ENCODE assay signal across 9 mouse cellular contexts in genomic region chr8:104601941-104602371, GRCm38 (mm10). TPM values are rescaled to one million over a fixed set of nuclear protein-coding genes. Genes with fewer than 3 reads are reported as not detected.
DNase-seq lines count a peak whose midpoint lies in the region; ATAC-seq lines count a peak whose summit lies in the region.
"Had no signal": no experiment of that assay in that cellular context is flagged by ENCODE, and none has a peak within 500 bp of the region (broad histone marks: within the 10 kb centered on the region; RNA-seq: fewer than 3 reads in every experiment).

No protein-coding gene starts in this region.

- H3K36me3 ChIP-seq in lung, embryonic 15.5 days, result no peaks in the 10 kb centered on the region
- peaks cover 9% of the 10 kb centered on the region for H3K36me3 ChIP-seq in hindbrain, embryonic 10.5 days
- no peaks in the 10 kb centered on the region; the same call in 1 of the 2 replicates for H3K36me3 ChIP-seq in liver, embryonic 11.5 days (ENCODE audit: control insufficient read depth, insufficient read depth, low read length)
- H3K36me3 ChIP-seq in stomach, embryonic 15.5 days, result no peaks in the 10 kb centered on the region

- H3K4me1 ChIP-seq in lung, embryonic 15.5 days, result peaks cover 21% of the 10 kb centered on the region
- H3K4me1 ChIP-seq in hindbrain, embryonic 10.5 days (replicated peaks), result peaks cover 20% of the 10 kb centered on the region
- H3K4me1 ChIP-seq in liver, embryonic 11.5 days (replicated peaks; ENCODE audit: control insufficient read depth, insufficient read depth, low read length), result peaks cover 6% of the 10 kb centered on the region
- H3K4me1 ChIP-seq in stomach, embryonic 15.5 days, result peaks cover 16% of the 10 kb centered on the region

- no peak for DNase-seq in lung, postnatal 10 days
- peak; percentile 34 for DNase-seq in hindbrain, embryonic 10.5 days (ENCODE audit: low spot score)
- no peak for DNase-seq in liver, embryonic 11.5 days (ENCODE audit: low spot score)
- DNase-seq in spleen, postnatal 36 days (ENCODE audit: low spot score in 2 of 2), result no peak
- no peak for DNase-seq in cerebellum, adult 9-10 months
- no peak for DNase-seq in layer of hippocampus, adult 11-12 months (ENCODE audit: low spot score)

- peak overlapping the region; percentile 22; the same call in 1 of the 2 replicates for H3K9ac ChIP-seq in lung, embryonic 15.5 days
- H3K9ac ChIP-seq in liver, embryonic 11.5 days (ENCODE audit: low read depth, low read length), result no peak overlapping the region
- no peak overlapping the region for H3K9ac ChIP-seq in stomach, embryonic 15.5 days

- H3K4me2 ChIP-seq in lung, embryonic 15.5 days, result peak overlapping the region; percentile 64
- H3K4me2 ChIP-seq in liver, embryonic 11.5 days, result peak overlapping the region; percentile 59
- peak overlapping the region; percentile 61 for H3K4me2 ChIP-seq in stomach, embryonic 15.5 days

- peak; percentile 20; the same call in 1 of the 2 replicates for ATAC-seq in lung, embryonic 15.5 days (ENCODE audit: borderline replicate concordance, extremely low read depth, low FRiP score, low TSS enrichment)
- ATAC-seq in liver, embryonic 11.5 days (replicated peaks; ENCODE audit: low FRiP score), result peak; percentile 27
- ATAC-seq in stomach, embryonic 15.5 days (ENCODE audit: insufficient read depth, low FRiP score, low read depth), result peak; percentile 32; the same call in 1 of the 2 replicates

- WGBS in lung, embryonic 15.5 days, result 1% methylated on average over 12 of the region's 12 CpGs
- WGBS in hindbrain, embryonic 10.5 days, result under 1% methylated on average over 12 of the region's 12 CpGs
- WGBS in liver, embryonic 11.5 days, result 2% methylated on average over 12 of the region's 12 CpGs
- WGBS in stomach, embryonic 15.5 days, result under 1% methylated on average over 12 of the region's 12 CpGs

- H3K9me3 ChIP-seq in lung, embryonic 15.5 days, result no peaks in the 10 kb centered on the region
- H3K9me3 ChIP-seq in hindbrain, embryonic 10.5 days, result no peaks in the 10 kb centered on the region
- H3K9me3 ChIP-seq in liver, embryonic 11.5 days (ENCODE audit: control insufficient read depth, low read length), result no peaks in the 10 kb centered on the region
- H3K9me3 ChIP-seq in stomach, embryonic 15.5 days, result no peaks in the 10 kb centered on the region

- peak overlapping the region; percentile 33 for H3K4me3 ChIP-seq in lung, embryonic 15.5 days
- peak overlapping the region; percentile 41 for H3K4me3 ChIP-seq in hindbrain, embryonic 10.5 days
- 0 out of 2 replicates have a peak overlapping the region, but pooled peaks have one; percentile 17 for H3K4me3 ChIP-seq in liver, embryonic 11.5 days (ENCODE audit: low read depth, low read length)
- H3K4me3 ChIP-seq in stomach, embryonic 15.5 days (replicated peaks), result peak overlapping the region; percentile 24; the same call in 1 of the 2 replicates

- no peak overlapping the region for H3K27ac ChIP-seq in lung, embryonic 15.5 days
- no peak overlapping the region; the same call in 1 of the 2 replicates for H3K27ac ChIP-seq in hindbrain, embryonic 10.5 days
- no peak overlapping the region for H3K27ac ChIP-seq in liver, embryonic 11.5 days (ENCODE audit: low read depth, low read length)
- no peak overlapping the region for H3K27ac ChIP-seq in stomach, embryonic 15.5 days
- H3K27ac ChIP-seq: macrophage had no signal

- H3K27me3 ChIP-seq in lung, embryonic 15.5 days, result no peaks in the 10 kb centered on the region
- H3K27me3 ChIP-seq in hindbrain, embryonic 10.5 days (ENCODE audit: insufficient read depth, poor library complexity, severe bottlenecking), result peaks cover 7% of the 10 kb centered on the region; the same call in 1 of the 2 replicates
- H3K27me3 ChIP-seq in liver, embryonic 11.5 days (replicated peaks; ENCODE audit: control insufficient read depth, insufficient read depth, low read length), result 0 out of 2 replicates have a peak, but pooled peaks cover 3% of the 10 kb centered on the region
- H3K27me3 ChIP-seq in stomach, embryonic 15.5 days (replicated peaks), result no peaks in the 10 kb centered on the region

RNA-seq across cellular contexts. Expression of gene Pdp2, which starts 10.7 kb away (rescaled TPM):
- 8.8 and 9.2 TPM in 2 replicates for polyA plus RNA-seq in lung, embryonic 15.5 days (2015; fragmentation: Nextera tagmentation; extraction: Ambion mirVana)
- polyA plus RNA-seq in hindbrain, embryonic 10.5 days (2016; fragmentation: Nextera tagmentation; extraction: Ambion mirVana), result 12.7 and 13.3 TPM in 2 replicates
- polyA plus RNA-seq in liver, embryonic 11.5 days (2014; fragmentation: Nextera tagmentation; extraction: Ambion mirVana), result 10.6 and 11.1 TPM in 2 replicates
- 11.8 and 13.4 TPM in 2 replicates for polyA plus RNA-seq in stomach, embryonic 15.5 days (2015; fragmentation: Nextera tagmentation; extraction: Ambion mirVana)

RNA-seq across cellular contexts. Expression of gene Cdh16, which starts 22.2 kb away (rescaled TPM):
- 53.5 TPM in 2 replicates for polyA plus RNA-seq in lung, embryonic 15.5 days (2015; fragmentation: Nextera tagmentation; extraction: Ambion mirVana)
- not detected in 2 replicates for polyA plus RNA-seq in hindbrain, embryonic 10.5 days (2016; fragmentation: Nextera tagmentation; extraction: Ambion mirVana)
- polyA plus RNA-seq in liver, embryonic 11.5 days (2014; fragmentation: Nextera tagmentation; extraction: Ambion mirVana), result 0.18 and 0.34 TPM in 2 replicates
- 0.92 and 2.7 TPM in 2 replicates for polyA plus RNA-seq in stomach, embryonic 15.5 days (2015; fragmentation: Nextera tagmentation; extraction: Ambion mirVana)
- polyA plus RNA-seq: macrophage had no signal

RNA-seq across cellular contexts. Expression of gene Rrad, which starts 29.2 kb away (rescaled TPM):
- 20.1 and 24.8 TPM in 2 replicates for polyA plus RNA-seq in lung, embryonic 15.5 days (2015; fragmentation: Nextera tagmentation; extraction: Ambion mirVana)
- 1.2 and 1.5 TPM in 2 replicates for polyA plus RNA-seq in hindbrain, embryonic 10.5 days (2016; fragmentation: Nextera tagmentation; extraction: Ambion mirVana)
- 1.6 and 4.1 TPM in 2 replicates for polyA plus RNA-seq in liver, embryonic 11.5 days (2014; fragmentation: Nextera tagmentation; extraction: Ambion mirVana)
- polyA plus RNA-seq in stomach, embryonic 15.5 days (2015; fragmentation: Nextera tagmentation; extraction: Ambion mirVana), result 6.5 and 7.9 TPM in 2 replicates

RNA-seq across cellular contexts. Expression of gene Ciao2b, which starts 39.8 kb away (rescaled TPM):
- polyA plus RNA-seq in lung, embryonic 15.5 days (2015; fragmentation: Nextera tagmentation; extraction: Ambion mirVana), result 102 and 107 TPM in 2 replicates
- polyA plus RNA-seq in hindbrain, embryonic 10.5 days (2016; fragmentation: Nextera tagmentation; extraction: Ambion mirVana), result 111 and 121 TPM in 2 replicates
- 93.1 and 94.0 TPM in 2 replicates for polyA plus RNA-seq in liver, embryonic 11.5 days (2014; fragmentation: Nextera tagmentation; extraction: Ambion mirVana)
- polyA plus RNA-seq in stomach, embryonic 15.5 days (2015; fragmentation: Nextera tagmentation; extraction: Ambion mirVana), result 93.3 and 95.5 TPM in 2 replicates

Comparison
In these comparisons a context has a peak if more than half of its experiments do, and no peak if none do; other contexts are left out.
1. RNA of gene Cdh16, which starts 22.2 kb away (polyA plus RNA-seq): 53.5 TPM in lung, embryonic 15.5 days; 0.92 to 2.7 TPM in stomach, embryonic 15.5 days, 0.18 to 0.34 TPM in liver, embryonic 11.5 days and not detected in hindbrain, embryonic 10.5 days; every median in the first group is over 10 times any median in the second.
2. Peak in every context shown above with its lines, with median percentiles within 50 percentile points of each other: ATAC-seq, H3K4me2 ChIP-seq and H3K4me3 ChIP-seq.